Mouse (Mus musculus): ENCODE results near the gene Bag5.

GRCm38 (mm10) chr12:111693341-111694270, 19.5 kb downstream of the Bag5 start:
- TF ChIP-seq TAL1 (IDR thresholded peaks at IDR 0.05; ENCODE audit: low read length) (no peak), GATA1 (IDR thresholded peaks at IDR 0.05; ENCODE audit: low read length) (no peak)
